Mouse (Mus musculus) lung, postnatal 10 days (tissue): ENCODE data around the gene Pdcd5.

ENCODE experiments used
- DNase-seq: peaks from one replicate; pipeline ENCODE4 v3.0.0; 2021

The Pdcd5 gene

GRCm38 (mm10) chr7:35647101-35647698 is at the start of gene Pdcd5:
TSS of gene Pdcd5 (minus strand) at chr7:35647521.
- DNase-seq: peak; percentile 99

GRCm38 (mm10) chr7:35692641-35693040 is 45.3 kb upstream of the Pdcd5 start:
- DNase-seq: no peak

GRCm38 (mm10) chr7:35692117-35692516 is 44.8 kb upstream of the Pdcd5 start:
- DNase-seq: no peak

DNA sequence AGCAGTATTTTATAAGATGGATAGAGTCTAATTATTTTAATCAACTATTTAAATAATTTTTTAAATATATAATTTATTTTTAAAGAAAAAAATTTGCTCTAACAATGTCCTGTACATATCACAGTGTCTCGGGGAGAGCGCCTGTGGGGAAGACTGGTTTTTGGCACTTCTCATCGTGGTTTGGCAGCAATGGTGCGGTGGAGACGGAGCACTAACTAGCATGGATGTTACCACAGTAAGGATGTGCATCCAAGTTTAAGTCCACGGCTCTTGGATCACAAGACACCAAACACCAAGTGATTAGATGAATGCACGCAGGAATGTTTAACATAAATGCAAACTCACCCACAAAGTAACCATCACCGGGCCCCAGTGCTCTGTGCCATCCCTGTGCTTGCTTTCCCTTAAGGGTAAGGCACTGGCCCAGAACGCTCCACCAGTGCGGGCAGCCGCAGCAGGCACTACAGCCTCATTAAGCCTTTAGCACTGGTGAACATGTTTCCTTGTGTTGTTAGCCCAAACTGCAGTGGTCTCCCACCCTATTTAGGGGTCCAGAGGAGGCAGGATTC is 41.5 kb upstream of the Pdcd5 start:
- no peak for DNase-seq

DNA sequence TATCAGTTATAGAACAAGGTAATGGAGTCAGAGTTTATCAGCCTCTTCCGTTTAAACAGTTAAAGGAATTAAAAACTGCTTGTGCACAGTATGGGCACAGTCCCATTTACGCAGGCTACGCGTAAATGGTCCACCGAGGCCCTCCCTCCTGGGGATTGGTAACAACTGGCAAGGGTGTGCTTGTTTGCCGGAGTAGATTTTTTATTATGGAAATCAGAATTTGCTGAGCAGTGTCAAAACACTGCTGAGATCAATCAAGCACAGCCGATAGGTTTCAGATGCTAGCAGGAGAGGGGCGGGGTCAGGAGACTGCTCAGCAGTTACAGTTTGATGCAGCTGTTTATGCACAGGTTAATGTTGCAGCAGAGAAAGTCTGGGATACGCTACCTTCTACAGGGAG is 41.0 kb upstream of the Pdcd5 start:
- DNase-seq: peak; percentile 6

- DNase-seq: peak; percentile 56
Measured at GRCm38 (mm10) chr7:35687229-35687628, 39.9 kb upstream of the Pdcd5 start.

DNA sequence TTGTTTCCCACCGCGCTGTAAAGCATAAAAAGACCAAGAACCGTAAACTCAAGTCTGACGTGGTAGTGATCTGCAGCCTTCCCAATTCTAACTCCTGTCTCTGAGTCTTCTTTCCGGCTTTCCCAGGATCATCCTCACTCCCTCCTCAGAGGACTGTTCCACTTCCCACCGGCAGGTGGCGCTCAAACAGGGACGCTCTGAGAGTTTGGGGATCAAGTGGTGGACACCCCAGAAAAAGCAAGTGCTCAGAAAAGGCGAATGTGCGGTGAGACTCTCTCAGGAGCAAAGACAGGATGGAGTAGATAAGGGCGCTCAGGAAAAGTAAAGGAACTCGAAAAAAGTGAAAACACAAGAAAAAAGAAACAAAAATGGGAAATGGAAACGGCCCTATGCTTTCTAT is 39.4 kb upstream of the Pdcd5 start:
- DNase-seq: peak; percentile 61

DNA sequence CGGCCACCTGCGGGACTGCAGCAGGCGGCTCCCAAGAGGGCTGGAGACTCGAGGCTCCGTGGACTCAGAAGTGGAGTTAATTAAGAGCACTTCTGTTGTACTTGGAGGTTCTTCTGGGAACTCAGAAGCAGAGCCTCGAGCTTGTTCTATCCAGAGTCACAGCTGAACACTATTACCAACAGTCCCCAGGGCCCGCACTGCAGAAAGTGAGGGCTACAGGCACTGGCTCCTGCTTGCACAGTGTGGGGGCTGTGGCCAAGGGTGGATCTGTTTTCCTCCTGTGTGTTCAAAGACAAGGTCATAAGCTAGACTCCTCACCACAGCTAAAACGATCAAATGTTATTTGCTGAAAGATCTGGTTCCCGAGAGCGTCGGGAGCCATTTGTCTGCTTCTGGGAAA is 38.9 kb upstream of the Pdcd5 start:
- DNase-seq: peak; percentile 7

DNA sequence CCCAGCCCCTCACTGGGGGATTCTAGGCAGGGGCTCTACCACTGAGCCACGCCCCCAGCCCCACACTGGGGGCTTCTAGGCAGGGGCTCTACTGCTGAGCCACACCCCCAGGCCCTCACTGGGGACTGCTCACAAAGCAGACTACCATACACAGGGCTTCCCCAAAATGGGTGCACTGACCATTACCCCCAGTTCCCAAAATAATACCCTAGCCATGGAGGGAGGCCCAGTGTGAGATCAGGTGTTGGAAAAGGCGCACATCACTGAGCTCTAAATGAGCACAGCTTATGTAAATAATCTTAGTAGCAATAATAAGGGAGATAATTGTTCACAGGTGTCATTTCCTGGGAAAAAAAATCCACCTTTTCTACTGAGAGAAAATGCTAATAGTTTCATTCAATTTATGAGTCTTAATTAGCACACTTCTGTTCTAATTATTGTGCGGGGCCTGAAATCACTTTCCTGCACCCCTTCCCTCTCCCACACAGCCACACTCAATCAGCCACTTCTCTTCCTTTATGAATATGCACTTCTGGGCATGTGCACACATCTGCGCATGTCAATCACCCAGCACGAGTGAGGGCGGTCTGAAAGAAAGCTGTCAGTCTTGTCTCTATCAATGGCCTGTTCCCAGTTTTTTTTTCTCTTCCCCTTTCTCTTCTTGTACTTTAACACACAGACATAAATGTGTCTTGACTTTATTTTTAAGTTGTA is 36.2 kb upstream of the Pdcd5 start:
- no peak for DNase-seq

DNA sequence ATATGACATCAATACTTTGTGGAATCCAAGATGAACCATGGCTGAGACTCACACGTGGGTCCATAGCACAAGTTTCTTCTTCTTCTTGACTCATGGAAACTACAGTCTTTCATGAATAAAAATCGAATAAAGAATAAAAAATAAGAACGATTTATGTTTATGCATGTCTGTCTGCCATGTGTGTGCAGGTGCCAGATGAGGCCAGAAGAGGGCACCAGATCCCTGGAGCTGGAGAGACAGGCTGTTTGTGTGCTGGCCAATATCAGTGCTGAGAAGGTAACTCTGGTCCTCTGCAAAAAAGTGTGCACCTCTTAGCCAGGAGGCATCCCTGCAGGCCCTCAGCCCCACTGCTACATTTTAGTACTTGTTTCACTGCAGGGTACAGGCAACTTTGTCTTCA is 34.2 kb upstream of the Pdcd5 start:
- no peak for DNase-seq

DNA sequence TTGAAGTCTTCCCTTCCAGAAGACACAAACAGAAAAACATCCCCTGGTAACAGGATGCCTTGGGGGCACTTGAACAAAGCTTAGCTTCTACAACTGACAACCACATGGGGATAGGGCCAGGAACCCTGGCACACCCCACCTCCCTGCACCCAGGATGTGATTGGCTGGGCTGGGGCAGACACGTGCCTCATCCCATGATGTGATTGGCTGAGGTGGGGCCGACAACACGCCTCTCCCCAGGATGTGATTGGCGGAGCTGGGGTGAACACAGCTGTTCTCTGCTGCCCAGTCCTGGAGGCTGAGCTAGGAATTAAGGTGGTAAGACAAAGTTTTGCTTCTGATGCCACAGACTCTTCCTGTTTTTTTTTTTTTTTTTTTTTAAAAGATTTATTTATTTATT is 31.7 kb upstream of the Pdcd5 start:
- DNase-seq: no peak

DNA sequence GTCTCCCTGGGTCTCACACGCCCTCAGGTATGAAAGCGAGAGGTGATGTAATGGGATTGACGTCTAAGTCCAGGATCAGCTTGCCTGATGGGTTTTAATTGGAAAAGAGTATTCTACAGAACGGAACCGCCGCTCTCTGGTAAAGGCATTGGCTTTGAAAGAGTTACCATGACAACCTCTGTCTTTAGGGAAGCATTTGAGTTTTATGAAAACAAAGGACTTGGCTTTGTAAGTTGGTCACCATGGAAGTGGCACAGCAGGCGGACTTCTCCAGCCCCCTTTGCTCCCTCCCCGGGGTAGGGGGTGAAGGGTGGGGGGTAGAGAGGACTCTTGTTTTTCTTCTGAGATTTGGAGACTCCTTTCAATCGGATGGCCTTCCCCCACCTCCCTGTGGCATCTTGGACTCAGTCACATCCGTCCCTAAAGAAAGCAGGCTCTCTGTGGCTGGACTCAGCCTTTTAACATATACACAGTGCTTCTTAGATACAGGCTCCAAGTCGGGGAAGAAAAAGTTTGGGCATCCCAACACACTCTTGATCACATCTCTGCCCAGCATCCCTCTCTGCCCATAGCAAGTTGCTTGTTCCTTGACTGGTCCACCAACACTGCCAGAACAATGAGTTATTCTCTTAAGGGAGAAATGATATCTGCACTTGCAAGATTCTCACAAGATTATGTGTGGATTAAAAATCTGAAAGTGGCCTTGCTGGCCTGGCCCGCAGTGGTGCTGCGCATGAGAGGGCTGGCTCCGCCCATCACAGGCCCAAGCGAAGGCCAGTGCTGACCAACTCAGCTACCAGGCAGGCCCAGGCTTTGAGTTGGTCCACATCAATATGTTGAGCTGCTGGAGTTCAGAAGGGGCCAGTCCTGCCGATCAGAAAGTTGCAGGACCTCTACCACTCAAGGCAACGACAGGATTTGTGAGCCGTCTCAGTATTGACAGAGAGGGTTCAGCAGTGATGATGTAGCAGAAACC is 21.0 kb upstream of the Pdcd5 start:
- no peak for DNase-seq

- no peak for DNase-seq
Measured at GRCm38 (mm10) chr7:35663790-35664376, 16.6 kb upstream of the Pdcd5 start.

GRCm38 (mm10) chr7:35659173-35659572 is 11.9 kb upstream of the Pdcd5 start:
- DNase-seq: peak; percentile 34

DNA sequence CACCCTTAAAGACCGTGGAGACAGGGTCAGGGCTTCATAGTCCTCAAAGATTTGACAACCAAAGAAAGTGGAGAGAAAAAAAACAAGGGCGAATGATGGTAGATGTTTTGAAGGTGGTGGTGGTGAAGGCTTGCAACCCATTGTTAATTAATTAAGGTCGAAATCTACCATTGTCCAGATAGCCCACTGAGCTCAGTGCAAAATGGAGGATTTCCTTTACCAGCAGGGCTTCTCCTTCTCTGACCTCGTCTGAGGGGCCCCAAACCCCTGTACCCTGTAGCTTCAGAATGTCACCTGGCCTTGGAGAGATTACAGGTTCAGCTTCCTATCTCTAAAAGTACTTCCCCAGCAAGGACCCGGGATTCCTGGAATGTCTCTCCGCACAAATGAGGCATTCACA is 10.5 kb upstream of the Pdcd5 start:
- DNase-seq: no peak

DNA sequence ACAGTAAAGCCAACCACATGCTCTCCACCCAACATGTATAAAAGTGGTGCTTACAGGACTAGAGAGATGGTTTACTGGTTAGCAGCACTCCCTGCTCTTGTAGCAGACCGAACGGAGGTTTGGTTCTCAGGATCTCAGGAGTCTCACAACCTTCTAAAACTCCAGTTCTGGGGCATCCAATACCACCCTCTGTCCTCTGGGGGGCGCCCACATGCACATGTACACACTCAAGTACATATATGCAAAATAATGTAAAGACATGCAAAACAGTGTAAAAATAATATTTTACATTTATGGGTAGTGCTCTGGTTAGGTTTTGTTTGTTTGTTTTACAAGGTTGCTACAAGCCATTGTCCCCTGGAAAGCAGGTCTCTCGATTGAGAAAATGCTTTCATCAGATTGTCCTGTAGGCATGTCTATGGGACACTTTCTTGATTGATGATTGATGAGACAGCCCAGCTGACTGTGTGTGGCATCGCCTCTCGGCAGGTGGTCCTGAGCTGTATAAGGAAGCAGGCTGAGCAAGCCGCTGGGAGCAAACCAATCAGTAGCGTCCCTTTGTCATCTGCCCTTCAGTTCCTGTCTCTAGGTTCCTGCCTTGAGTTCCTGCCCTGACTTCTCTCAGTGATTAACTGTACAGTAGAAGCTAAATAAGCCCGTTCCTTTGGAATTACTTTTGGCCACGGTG is 4.4 kb upstream of the Pdcd5 start:
- no peak for DNase-seq

DNA sequence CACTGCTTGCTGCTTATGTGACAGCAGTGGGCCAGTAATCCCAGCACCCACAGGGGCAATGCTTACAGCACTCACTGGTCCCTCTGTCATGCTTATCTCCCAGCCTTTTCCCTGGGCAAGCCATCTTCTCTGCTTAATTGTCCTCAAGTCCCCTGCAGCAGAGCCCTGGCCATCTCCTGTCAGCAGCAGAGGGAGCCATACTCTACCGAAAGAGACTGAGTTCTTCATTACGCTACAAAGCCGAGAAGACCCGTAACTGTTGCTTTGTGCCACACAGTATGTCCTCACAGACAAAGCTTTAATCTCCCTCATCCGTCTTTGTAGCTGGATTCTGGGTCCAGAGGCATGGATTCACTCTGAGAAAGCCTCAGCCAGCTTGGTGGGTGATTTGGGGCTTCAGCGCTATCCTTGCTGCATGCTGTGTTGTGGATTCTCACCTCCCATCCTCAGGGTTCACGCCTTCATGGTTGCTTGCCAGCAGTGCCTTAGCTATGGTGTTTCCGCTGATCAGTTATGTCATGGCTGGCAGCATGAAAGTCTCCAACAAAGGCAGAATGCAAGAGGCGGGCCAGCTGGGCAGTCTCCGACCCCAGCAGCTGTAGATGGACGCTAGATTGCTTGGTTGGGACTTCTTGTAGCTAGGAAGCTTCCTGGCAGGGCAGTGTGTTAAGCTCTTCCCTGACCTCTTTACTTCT is 3.5 kb upstream of the Pdcd5 start:
- DNase-seq: peak; percentile 72

- DNase-seq: peak; percentile 68
Measured at GRCm38 (mm10) chr7:35649071-35649470, 1.8 kb upstream of the Pdcd5 start.

- DNase-seq: no peak
Measured at GRCm38 (mm10) chr7:35648239-35649069, 1.1 kb upstream of the Pdcd5 start.

DNA sequence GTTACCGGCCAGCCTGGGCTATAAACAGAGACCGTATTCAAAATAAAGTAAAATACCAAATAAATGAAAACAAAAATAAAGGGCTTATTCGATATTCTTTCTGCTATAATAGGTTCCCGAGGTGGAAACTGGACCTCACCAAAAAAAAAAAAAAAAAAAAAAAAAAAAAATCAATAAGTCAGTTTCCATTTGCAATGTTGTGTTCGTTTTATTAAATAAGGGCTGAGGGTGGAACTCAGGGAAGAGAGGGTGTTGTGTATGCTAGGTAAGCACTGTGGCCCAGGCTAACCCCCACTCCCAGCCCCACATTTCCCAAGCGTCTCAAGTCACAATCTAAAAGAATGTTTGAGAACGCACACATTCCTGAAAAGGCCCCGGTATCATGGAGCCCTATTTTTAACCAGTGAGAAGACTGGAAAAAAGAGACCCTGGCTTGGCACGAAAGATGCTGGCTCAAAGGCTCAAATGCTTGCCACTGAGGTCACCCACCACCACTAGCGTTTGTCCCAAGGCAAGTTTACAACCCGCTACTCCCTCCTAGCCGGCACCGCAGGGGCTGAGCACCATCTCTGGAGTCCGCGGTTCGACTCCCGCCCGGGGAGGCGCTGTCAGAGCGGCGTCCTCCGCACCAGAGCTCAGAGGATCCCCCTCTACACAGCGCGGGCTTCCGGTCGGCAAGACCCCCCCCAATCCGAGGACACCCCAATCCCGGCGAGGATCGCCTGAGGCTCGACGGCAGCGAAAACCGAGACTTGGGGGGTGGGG is 822 bp downstream of the Pdcd5 start:
- peak; percentile 46 for DNase-seq
